13 mouse cellular contexts compared by ENCODE assay signal in genomic region chr11:101518937-101519336, GRCm38 (mm10). TPM values are rescaled to one million over a fixed set of nuclear protein-coding genes. Genes with fewer than 3 reads are reported as not detected.
DNase-seq lines count a peak whose midpoint lies in the region; ATAC-seq lines count a peak whose summit lies in the region.
"Had no signal": no experiment of that assay in that cellular context is flagged by ENCODE, and none has a peak within 500 bp of the region (broad histone marks: within the 10 kb centered on the region; RNA-seq: fewer than 3 reads in every experiment).

No protein-coding gene starts in this region.

- H3K27ac ChIP-seq in liver, embryonic 16.5 days (ENCODE audit: low read length) = peak overlapping the region; percentile 48
- H3K27ac ChIP-seq in liver, embryonic 11.5 days (ENCODE audit: low read depth, low read length) = no peak overlapping the region
- H3K27ac ChIP-seq: embryonic facial prominence, embryonic 10.5 days; forebrain, embryonic 12.5 days; hindbrain, embryonic 10.5 days had no signal

- H3K9me3 ChIP-seq in liver, embryonic 16.5 days (replicated peaks; ENCODE audit: control insufficient read depth, low read length) = no peaks in the 10 kb centered on the region
- H3K9me3 ChIP-seq in liver, embryonic 11.5 days (ENCODE audit: control insufficient read depth, low read length) = no peaks in the 10 kb centered on the region
- H3K9me3 ChIP-seq: embryonic facial prominence, embryonic 10.5 days; forebrain, embryonic 12.5 days had no signal

- ATAC-seq in liver, embryonic 16.5 days (ENCODE audit: low read depth) = no peak
- no peak for ATAC-seq in liver, embryonic 11.5 days (replicated peaks; ENCODE audit: low FRiP score)
- ATAC-seq in megakaryocyte progenitor cell, adult 5-6 weeks (replicated peaks; ENCODE audit: poor library complexity) = no peak

- DNase-seq in heart, postnatal 10 days = peak; percentile 4 to 5
- no peak for DNase-seq in heart, postnatal 4 days
- no peak for DNase-seq in liver, embryonic 11.5 days (ENCODE audit: low spot score)
- DNase-seq in adrenal gland, postnatal 10 days = peak; percentile 31
- DNase-seq in adrenal gland, postnatal 25 days = peak; percentile 17
- DNase-seq: cerebellum, adult 11 months; kidney, adult 11 months; lung, postnatal 10 days had no signal

- H3K4me3 ChIP-seq in liver, embryonic 16.5 days (ENCODE audit: low read depth, low read length) = no peak overlapping the region
- H3K4me3 ChIP-seq in liver, embryonic 11.5 days (ENCODE audit: low read depth, low read length) = no peak overlapping the region
- H3K4me3 ChIP-seq: embryonic facial prominence, embryonic 10.5 days; forebrain, embryonic 12.5 days; hindbrain, embryonic 10.5 days had no signal

- no peak overlapping the region for H3K9ac ChIP-seq in liver, embryonic 16.5 days (ENCODE audit: low read depth, low read length)
- no peak overlapping the region for H3K9ac ChIP-seq in liver, embryonic 11.5 days (ENCODE audit: low read depth, low read length)
- H3K9ac ChIP-seq: forebrain, embryonic 12.5 days had no signal

- 81% methylated on average over 5 of the region's 5 CpGs for WGBS in liver, embryonic 16.5 days (ENCODE audit: insufficient replicate concordance)
- 84% methylated on average over 5 of the region's 5 CpGs for WGBS in liver, embryonic 11.5 days

- no peaks in the 10 kb centered on the region for H3K27me3 ChIP-seq in liver, embryonic 16.5 days (ENCODE audit: control insufficient read depth, insufficient read depth, low read depth, low read length)
- no peaks in the 10 kb centered on the region for H3K27me3 ChIP-seq in liver, embryonic 11.5 days (replicated peaks; ENCODE audit: control insufficient read depth, insufficient read depth, low read length)
- H3K27me3 ChIP-seq: forebrain, embryonic 12.5 days had no signal

- no peak overlapping the region for H3K4me2 ChIP-seq in liver, embryonic 16.5 days (ENCODE audit: low read depth, low read length)
- no peak overlapping the region for H3K4me2 ChIP-seq in liver, embryonic 11.5 days
- H3K4me2 ChIP-seq: forebrain, embryonic 12.5 days had no signal

- no peaks in the 10 kb centered on the region; the same call in 1 of the 2 replicates for H3K4me1 ChIP-seq in liver, embryonic 16.5 days (ENCODE audit: control insufficient read depth, low read depth, low read length)
- H3K4me1 ChIP-seq in liver, embryonic 11.5 days (replicated peaks; ENCODE audit: control insufficient read depth, insufficient read depth, low read length) = no peaks in the 10 kb centered on the region
- H3K4me1 ChIP-seq: embryonic facial prominence, embryonic 10.5 days; forebrain, embryonic 12.5 days; hindbrain, embryonic 10.5 days had no signal

- peaks cover 32% of the 10 kb centered on the region for H3K36me3 ChIP-seq in liver, embryonic 16.5 days (ENCODE audit: control insufficient read depth, insufficient read depth)
- peaks cover 17% of the 10 kb centered on the region for H3K36me3 ChIP-seq in liver, embryonic 11.5 days (ENCODE audit: control insufficient read depth, insufficient read depth, low read length)

- intact Hi-C loops in heart, postnatal 10 days (cut with DNase I) = no loop called here

RNA-seq across cellular contexts. Expression of gene Brca1, which starts 32.8 kb away (rescaled TPM):
- 1 to 10 TPM; 2.8 to 4.7 TPM for total RNA-seq in heart, postnatal 10 days (2021)
- total RNA-seq in heart, postnatal 4 days (2021) = 10 to 100 TPM; 10.6 to 10.9 TPM
- 10.5 and 11.3 TPM in 2 replicates for polyA plus RNA-seq in liver, embryonic 16.5 days (2015; fragmentation: Nextera tagmentation; extraction: Ambion mirVana)
- polyA plus RNA-seq in liver, embryonic 11.5 days (2014; fragmentation: Nextera tagmentation; extraction: Ambion mirVana) = 19.6 and 22.1 TPM in 2 replicates
- total RNA-seq in adrenal gland, postnatal 10 days (2021) = 1 to 10 TPM; 8.1 to 8.3 TPM
- 3.5 and 3.9 TPM in 2 replicates for total RNA-seq in adrenal gland, postnatal 25 days (2021)
- 25.1 and 31.4 TPM in 2 replicates for total RNA-seq in megakaryocyte progenitor cell, adult 5-6 weeks (2015)
- total RNA-seq in megakaryocyte progenitor cell, adult 5-6 weeks (2017) = 36.0 and 47.2 TPM in 2 replicates

RNA-seq across cellular contexts. Expression of gene Nbr1, which starts 33.0 kb away (rescaled TPM):
- total RNA-seq in heart, postnatal 10 days (2021) = 100 to 1,000 TPM; 100 TPM
- total RNA-seq in heart, postnatal 4 days (2021) = 100 to 1,000 TPM; 116 to 120 TPM
- polyA plus RNA-seq in liver, embryonic 16.5 days (2015; fragmentation: Nextera tagmentation; extraction: Ambion mirVana) = 46.9 and 52.5 TPM in 2 replicates
- polyA plus RNA-seq in liver, embryonic 11.5 days (2014; fragmentation: Nextera tagmentation; extraction: Ambion mirVana) = 52.7 and 55.7 TPM in 2 replicates
- total RNA-seq in adrenal gland, postnatal 10 days (2021) = 100 to 1,000 TPM; 134 to 137 TPM
- total RNA-seq in adrenal gland, postnatal 25 days (2021) = 156 and 164 TPM in 2 replicates
- 28.1 and 33.7 TPM in 2 replicates for total RNA-seq in megakaryocyte progenitor cell, adult 5-6 weeks (2015)
- total RNA-seq in megakaryocyte progenitor cell, adult 5-6 weeks (2017) = 40.9 and 46.7 TPM in 2 replicates

RNA-seq across cellular contexts. Expression of gene Vat1, which starts 52.9 kb away (rescaled TPM):
- total RNA-seq in heart, postnatal 10 days (2021) = 10 to 100 TPM; 50.1 to 50.4 TPM
- 10 to 100 TPM; 59.5 to 60.4 TPM for total RNA-seq in heart, postnatal 4 days (2021)
- 10.2 and 12.3 TPM in 2 replicates for polyA plus RNA-seq in liver, embryonic 16.5 days (2015; fragmentation: Nextera tagmentation; extraction: Ambion mirVana)
- polyA plus RNA-seq in liver, embryonic 11.5 days (2014; fragmentation: Nextera tagmentation; extraction: Ambion mirVana) = 16.8 and 19.5 TPM in 2 replicates
- total RNA-seq in adrenal gland, postnatal 10 days (2021) = 10 to 100 TPM; 79.4 to 87.3 TPM
- 104 and 112 TPM in 2 replicates for total RNA-seq in adrenal gland, postnatal 25 days (2021)
- total RNA-seq in megakaryocyte progenitor cell, adult 5-6 weeks (2015) = 83.6 and 92.8 TPM in 2 replicates
- 47.9 and 50.0 TPM in 2 replicates for total RNA-seq in megakaryocyte progenitor cell, adult 5-6 weeks (2017)

RNA-seq across cellular contexts. Expression of gene Rnd2, which starts 54.1 kb away (rescaled TPM):
- total RNA-seq in heart, postnatal 10 days (2021) = 1 to 10 TPM; 6.5 to 8.4 TPM
- 10 to 100 TPM; 11.5 to 11.7 TPM for total RNA-seq in heart, postnatal 4 days (2021)
- polyA plus RNA-seq in liver, embryonic 16.5 days (2015; fragmentation: Nextera tagmentation; extraction: Ambion mirVana) = 1.4 and 1.7 TPM in 2 replicates
- polyA plus RNA-seq in liver, embryonic 11.5 days (2014; fragmentation: Nextera tagmentation; extraction: Ambion mirVana) = 3.7 and 5.4 TPM in 2 replicates
- 10 to 100 TPM; 10.6 to 11.0 TPM for total RNA-seq in adrenal gland, postnatal 10 days (2021)
- total RNA-seq in adrenal gland, postnatal 25 days (2021) = 8.1 and 11.1 TPM in 2 replicates
- 2.0 and 3.9 TPM in 2 replicates for total RNA-seq in megakaryocyte progenitor cell, adult 5-6 weeks (2015)
- 1.00 and 3.9 TPM in 2 replicates for total RNA-seq in megakaryocyte progenitor cell, adult 5-6 weeks (2017)

Comparison
In these comparisons a context has a peak if more than half of its experiments do, and no peak if none do; other contexts are left out.
1. DNase-seq: peak in heart, postnatal 10 days (2 of 2), adrenal gland, postnatal 10 days (single experiment) and adrenal gland, postnatal 25 days (single experiment); none in heart, postnatal 4 days (single experiment) and liver, embryonic 11.5 days (single experiment).